Mouse (Mus musculus) kidney, adult 8-10 months (tissue): ENCODE results near the gene Ift88.

ENCODE experiments used
- DNase-seq, 2 experiments: peaks; one replicate each; pipeline ENCODE4 v3.0.0; 2022

The Ift88 gene

GRCm38 (mm10) chr14:57533841-57534240, 110.0 kb downstream of the Ift88 start:
- no peak for DNase-seq

GRCm38 (mm10) chr14:57534346-57534745, 110.5 kb downstream of the Ift88 start:
- DNase-seq, result no peak

DNA sequence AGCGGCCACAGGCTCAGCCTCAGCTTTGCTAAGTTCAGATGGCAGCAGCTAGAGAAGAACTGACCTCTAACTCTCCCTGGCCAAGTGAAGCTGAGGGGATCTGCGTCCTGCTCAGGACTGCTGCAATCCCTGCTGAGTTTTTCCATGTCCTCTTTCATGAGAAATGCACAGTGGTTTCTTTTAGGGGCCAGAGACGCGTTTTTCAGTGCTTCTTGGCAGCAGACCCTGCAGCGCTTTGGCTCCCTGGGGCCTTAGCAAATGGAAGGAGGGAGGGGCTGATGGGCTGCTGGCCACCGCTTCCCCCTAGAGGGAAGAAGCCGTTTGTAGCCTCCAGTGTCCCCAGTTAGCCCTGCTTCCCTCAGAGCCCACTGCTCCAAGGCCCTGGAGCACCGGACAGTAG, 111.1 kb downstream of the Ift88 start:
- DNase-seq, result peak in 1 of 2 experiments; percentile 22

DNA sequence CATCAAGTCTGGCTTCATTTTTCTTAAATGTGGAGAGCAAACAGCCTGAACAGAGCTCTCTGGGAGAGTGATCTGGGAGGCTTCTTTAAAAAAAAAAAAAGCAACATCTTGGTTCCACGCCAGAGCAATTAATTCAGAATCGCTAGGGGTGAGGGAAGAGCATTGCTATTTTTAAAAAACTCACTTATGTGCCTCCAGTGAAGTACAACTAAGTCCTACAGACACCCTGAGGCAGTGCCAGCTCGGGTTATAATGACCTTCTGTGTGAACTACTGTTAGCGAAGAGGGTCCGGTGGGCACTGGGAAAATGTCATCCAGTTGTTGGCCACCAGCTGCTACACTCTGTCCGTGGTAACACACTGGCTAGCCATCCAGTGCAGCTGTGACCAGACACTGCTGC, 111.8 kb downstream of the Ift88 start:
- DNase-seq, result peak in 1 of 2 experiments; percentile 31

DNA sequence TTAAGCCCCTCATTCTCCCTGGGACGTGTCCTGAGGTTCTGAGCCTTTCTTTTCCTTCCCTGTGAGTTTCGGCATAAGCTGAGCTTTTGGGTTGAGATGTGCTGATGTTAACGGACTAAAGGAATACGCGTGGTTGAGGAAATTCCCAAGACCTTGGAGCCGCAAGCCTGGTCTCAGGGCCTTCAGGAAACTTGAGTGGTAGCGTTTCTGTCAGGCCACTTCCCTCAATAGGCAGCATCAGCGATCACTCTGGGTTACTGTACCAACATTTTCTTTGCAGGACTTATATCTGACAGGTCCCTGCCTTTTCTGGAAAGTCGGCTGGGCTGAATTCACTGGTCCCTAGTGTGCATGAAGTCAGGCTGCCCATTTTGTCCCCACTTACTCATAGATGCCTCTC, 113.0 kb downstream of the Ift88 start:
- no peak for DNase-seq

DNA sequence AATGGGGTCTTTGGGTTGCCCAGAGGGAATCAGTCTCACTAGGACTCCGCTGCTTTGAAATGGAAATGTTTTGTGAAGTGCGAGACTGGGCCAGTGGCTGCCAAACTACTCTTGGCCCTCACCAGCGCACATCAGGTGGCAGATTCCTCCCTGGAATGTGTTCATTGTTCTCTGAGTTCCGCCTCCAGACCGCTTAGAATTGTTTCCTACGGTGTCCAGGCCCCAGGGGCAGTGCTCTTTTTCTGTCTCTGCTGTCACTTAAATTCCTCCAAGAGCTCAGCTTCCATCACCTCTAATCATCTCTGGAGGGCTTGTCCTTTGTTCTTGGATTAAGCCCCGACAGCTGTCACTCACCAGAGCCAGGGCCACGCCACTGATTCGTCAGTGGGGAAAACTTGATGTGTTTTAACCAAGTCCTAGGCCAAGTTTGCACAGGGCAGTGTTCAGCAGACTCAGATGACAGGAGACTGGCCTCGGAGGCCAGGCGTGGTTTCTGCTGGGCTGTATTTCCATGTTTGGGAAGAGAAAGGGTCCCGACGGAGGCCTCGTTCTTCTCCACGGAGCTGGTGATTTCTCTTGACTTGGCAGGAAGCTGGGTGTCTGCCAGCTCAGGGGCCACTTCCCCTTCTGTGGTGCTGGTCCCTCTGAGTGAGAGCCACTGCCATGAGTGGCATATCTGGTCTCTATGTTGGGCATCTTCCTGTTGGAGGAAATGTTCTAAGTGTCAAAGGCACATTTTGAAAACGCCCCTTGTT, 113.6 kb downstream of the Ift88 start:
- no peak for DNase-seq

GRCm38 (mm10) chr14:57540683-57541082, 116.8 kb downstream of the Ift88 start:
- DNase-seq, result no peak

DNA sequence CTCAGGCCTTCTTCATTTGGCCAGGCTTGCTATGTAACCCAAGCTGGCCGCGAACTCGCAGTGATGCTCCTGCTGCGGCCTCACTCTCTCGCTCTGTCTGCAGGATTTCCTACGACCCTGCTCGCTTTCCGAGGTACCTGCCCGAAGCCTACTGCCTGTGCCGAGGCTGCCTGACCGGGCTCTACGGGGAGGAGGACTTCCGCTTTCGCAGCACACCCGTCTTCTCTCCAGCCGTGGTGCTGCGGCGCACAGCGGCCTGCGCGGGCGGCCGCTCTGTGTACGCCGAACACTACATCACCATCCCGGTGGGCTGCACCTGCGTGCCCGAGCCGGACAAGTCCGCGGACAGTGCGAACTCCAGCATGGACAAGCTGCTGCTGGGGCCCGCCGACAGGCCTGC, 118.4 kb downstream of the Ift88 start:
- no peak for DNase-seq

DNA sequence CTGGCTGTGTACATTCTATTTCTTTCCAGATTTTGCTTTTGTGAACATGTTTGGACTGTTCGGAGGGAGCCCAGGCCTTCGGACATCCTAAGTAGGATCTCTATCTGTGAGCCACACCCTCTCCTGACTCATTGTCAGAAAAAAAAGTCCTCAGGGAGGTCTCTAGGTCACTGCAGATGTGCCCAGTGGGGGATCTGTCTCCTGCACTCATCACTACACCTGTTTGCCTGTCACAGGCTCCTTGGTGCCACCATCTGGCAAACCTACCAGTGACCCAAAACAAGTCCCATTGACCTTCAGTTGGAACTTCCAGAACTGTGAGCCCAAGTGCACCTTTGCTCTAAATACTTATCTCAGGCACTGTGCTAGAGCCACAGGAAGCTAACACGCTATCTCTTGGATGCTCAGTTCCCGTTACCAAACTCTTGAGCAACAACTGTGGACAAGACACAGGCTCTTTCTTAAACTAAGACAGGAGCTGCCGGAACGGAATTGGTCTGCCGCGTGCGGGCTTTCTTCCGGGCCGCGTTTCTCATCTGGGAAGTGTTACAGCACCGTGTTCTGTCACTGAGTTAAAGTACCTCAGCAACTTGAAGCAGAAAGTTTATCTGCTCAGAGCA, 119.7 kb downstream of the Ift88 start:
- no peak for DNase-seq

DNA sequence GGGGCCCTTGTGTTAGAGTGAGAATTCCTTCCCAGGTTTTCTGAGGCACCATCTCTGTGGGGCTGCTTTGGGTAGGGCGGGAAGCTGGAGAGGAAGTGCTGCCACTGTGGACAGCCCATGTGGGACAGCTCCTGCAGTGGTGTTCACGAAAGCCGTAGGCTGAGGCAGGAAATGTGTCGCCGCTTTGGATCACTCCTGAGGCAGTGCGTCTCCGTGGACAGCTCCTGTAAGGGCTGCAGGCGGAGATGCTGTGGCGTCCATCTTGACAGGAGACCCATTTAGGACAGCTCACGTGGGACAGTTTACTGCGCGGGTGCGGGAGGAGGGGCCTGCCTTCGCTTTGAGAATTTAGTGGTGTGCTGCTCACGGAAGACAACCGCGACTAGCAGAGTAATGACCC, 121.7 kb downstream of the Ift88 start:
- DNase-seq, result no peak

GRCm38 (mm10) chr14:57546131-57546530, 122.3 kb downstream of the Ift88 start:
- no peak for DNase-seq

DNA sequence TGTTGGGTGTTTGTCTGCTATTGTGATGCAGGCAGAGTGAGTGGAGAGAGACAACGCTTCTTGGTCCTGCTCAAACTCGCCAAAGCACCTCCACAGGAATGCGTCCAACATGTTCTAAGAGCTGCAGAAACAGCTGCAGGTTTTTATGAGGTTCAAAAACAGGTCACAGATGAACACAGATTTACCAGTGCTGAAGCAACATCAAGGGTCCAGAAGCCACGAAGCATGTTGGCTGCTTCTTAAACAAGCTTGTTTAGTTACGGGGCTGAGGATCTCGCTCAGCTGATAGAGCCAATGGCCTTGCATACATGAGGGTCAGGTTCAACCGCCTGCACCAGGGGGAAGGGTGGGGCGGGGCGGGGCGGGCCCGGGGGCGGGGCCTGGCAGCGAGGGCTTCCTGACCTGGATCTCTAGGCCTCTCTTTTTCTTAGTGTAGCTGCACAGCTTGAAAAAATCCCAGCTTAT, 122.7 kb downstream of the Ift88 start:
- no peak for DNase-seq

GRCm38 (mm10) chr14:57547062-57547461, 123.2 kb downstream of the Ift88 start:
- DNase-seq, result no peak

GRCm38 (mm10) chr14:57552945-57553344, 129.1 kb downstream of the Ift88 start:
- DNase-seq, result no peak

DNA sequence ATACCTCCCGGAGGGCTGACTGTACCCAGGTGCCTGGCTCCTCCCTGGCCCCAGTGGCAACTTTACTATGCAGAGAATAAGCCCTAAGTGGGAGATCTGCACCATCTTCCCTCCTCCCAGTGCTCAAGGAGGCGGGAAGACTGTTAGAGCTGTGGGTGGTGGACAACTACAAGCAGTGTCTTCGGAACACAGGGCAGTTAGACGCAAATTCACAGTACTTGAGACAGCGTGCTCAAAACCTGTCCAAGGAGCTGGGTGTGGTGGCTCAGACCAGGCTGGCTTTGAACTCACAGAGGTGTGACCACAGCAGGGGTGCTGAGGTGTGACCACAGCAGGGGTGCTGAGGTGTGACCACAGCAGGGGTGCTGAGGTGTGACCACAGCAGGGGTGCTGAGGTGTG, 130.6 kb downstream of the Ift88 start:
- no peak for DNase-seq

DNA sequence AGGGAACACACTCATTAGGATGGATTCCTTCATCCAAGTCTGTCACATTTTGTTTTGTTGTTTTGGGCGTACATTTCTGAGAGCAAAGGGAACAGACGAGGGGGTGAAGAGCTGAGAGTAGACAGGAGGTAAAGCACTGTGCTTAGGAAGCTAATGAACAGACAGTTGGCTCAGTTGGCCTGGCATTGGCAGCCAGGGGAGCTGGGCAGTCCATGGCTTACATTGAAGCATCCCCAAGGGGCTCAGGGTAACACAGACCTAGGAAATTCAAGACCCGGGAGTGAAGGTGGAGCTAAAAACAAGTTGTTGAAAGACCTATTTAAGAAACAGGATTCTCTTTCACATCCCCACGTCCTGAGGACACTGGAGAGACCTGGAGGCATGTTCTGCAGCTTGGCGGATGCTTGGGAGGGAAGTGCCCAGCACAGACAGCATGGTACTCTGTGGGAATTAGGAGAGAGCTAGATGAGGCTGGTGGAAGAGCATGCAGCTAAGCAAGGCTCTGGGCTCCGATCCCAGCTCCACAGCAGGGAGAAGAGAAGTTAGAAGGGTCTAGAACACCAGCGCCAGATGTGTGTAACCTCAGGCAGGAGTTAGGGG, 131.7 kb downstream of the Ift88 start:
- DNase-seq, result no peak

GRCm38 (mm10) chr14:57556922-57557321, 133.1 kb downstream of the Ift88 start:
- DNase-seq, result no peak

- DNase-seq, result no peak
Measured at GRCm38 (mm10) chr14:57565626-57566025, 141.8 kb downstream of the Ift88 start.
